Mouse (Mus musculus) heart, embryonic 15.5 days (tissue): ENCODE measurements around the gene Gm3646. TPM values are rescaled to one million over a fixed set of nuclear protein-coding genes. Genes with fewer than 3 reads are reported as not detected.

Source experiments
- ATAC-seq: fragments of 200-750 bp; cut with Nextera tagmentation; replicated peaks from 2 replicates; pipeline ENCODE4 v1.8.0; 2017; ENCODE audit warnings: low read depth, moderate TSS enrichment; ENCODE audit not compliant: insufficient number of reproducible peaks, insufficient read depth, low FRiP score
- H3K27ac ChIP-seq: fragments of 300-500 bp; sonication (generic); 2 replicates; pipeline ENCODE4 v1.5.1; 2015; ENCODE audit warnings: mild to moderate bottlenecking, inconsistent platforms
- H3K27me3 ChIP-seq: fragments of 300-500 bp; sonication (generic); 2 replicates; pipeline ENCODE4 v1.6.1; 2015; ENCODE audit warnings: inconsistent platforms
- H3K36me3 ChIP-seq: fragments of 300-500 bp; sonication (generic); 2 replicates; pipeline ENCODE4 v1.6.1; 2015; ENCODE audit warnings: mild to moderate bottlenecking, inconsistent platforms
- H3K4me1 ChIP-seq: fragments of 300-500 bp; sonication (generic); replicated peaks from 2 replicates; pipeline ENCODE4 v1.6.1; 2015; ENCODE audit warnings: inconsistent platforms
- H3K4me2 ChIP-seq: fragments of 300-500 bp; sonication (generic); 2 replicates; pipeline ENCODE4 v1.6.1; 2015; ENCODE audit warnings: inconsistent platforms, mild to moderate bottlenecking, moderate library complexity
- H3K4me3 ChIP-seq: fragments of 300-500 bp; sonication (generic); 2 replicates; pipeline ENCODE4 v1.5.1; 2015; ENCODE audit warnings: mild to moderate bottlenecking, inconsistent platforms
- H3K9ac ChIP-seq: fragments of 300-500 bp; sonication (generic); 2 replicates; pipeline ENCODE4 v1.6.1; 2015; ENCODE audit warnings: mild to moderate bottlenecking, inconsistent platforms
- H3K9me3 ChIP-seq: fragments of 300-500 bp; sonication (generic); replicated peaks from 2 replicates; pipeline ENCODE4 v1.6.1; 2016; ENCODE audit warnings: inconsistent platforms
- WGBS: fragments of 180-500 bp; shearing (Covaris S2); methylation state at CpG from one replicate; pipeline ENCODE4 v1.1.7; 2015; ENCODE audit warnings: mixed read lengths; 5-methylcytosine and 5-hydroxymethylcytosine counted together
- polyA plus RNA-seq: library from polyadenylated mRNA; unstranded; fragments of >200 nt; fragmentation: Nextera tagmentation; extraction: Ambion mirVana; gene quantifications from 2 replicates; pipeline ENCODE4 v1.2.1, GENCODE M21; 2015

The Gm3646 gene
- polyA plus RNA-seq, 1 experiment from 2014 or later = 3.5 TPM

GRCm38 (mm10) chr1:39830786-39831593 is 25.9 kb upstream of the Gm3646 start:
- Histone ChIP-seq H3K27me3 (no peaks in the 10 kb centered on the region), H3K36me3 (no peaks in the 10 kb centered on the region), H3K4me1 (no peaks in the 10 kb centered on the region), H3K9ac (no peak overlapping the region), H3K27ac (no peak overlapping the region), H3K4me3 (no peak overlapping the region), H3K4me2 (no peak overlapping the region), H3K9me3 (no peaks in the 10 kb centered on the region)
- ATAC-seq = no peak
- 84% methylated on average over 11 of the region's 11 CpGs for WGBS

GRCm38 (mm10) chr1:39824902-39825301 is 19.8 kb upstream of the Gm3646 start:
- ATAC-seq = no peak
- Histone ChIP-seq H3K9me3 (no peaks in the 10 kb centered on the region), H3K4me3 (no peak overlapping the region), H3K27ac (no peak overlapping the region), H3K4me1 (no peaks in the 10 kb centered on the region), H3K36me3 (no peaks in the 10 kb centered on the region), H3K4me2 (no peak overlapping the region), H3K9ac (no peak overlapping the region), H3K27me3 (no peaks in the 10 kb centered on the region)
- 44% methylated on average over 4 of the region's 4 CpGs for WGBS

GRCm38 (mm10) chr1:39824240-39824639 is 19.1 kb upstream of the Gm3646 start:
- Histone ChIP-seq H3K27me3 (no peaks in the 10 kb centered on the region), H3K4me3 (no peak overlapping the region), H3K36me3 (no peaks in the 10 kb centered on the region), H3K27ac (no peak overlapping the region), H3K4me2 (no peak overlapping the region), H3K4me1 (no peaks in the 10 kb centered on the region), H3K9me3 (no peaks in the 10 kb centered on the region), H3K9ac (no peak overlapping the region)
- WGBS = 51% methylated on average over 4 of the region's 4 CpGs
- no peak for ATAC-seq

GRCm38 (mm10) chr1:39819596-39819995 is 14.5 kb upstream of the Gm3646 start:
- WGBS = 75% methylated on average over 10 of the region's 10 CpGs
- no peaks in the 10 kb centered on the region for H3K36me3 ChIP-seq
- H3K4me1 ChIP-seq = no peaks in the 10 kb centered on the region
- H3K27me3 ChIP-seq = no peaks in the 10 kb centered on the region
- H3K4me2 ChIP-seq = no peak overlapping the region
- no peak for ATAC-seq
- H3K4me3 ChIP-seq = no peak overlapping the region
- H3K9ac ChIP-seq = no peak overlapping the region
- H3K9me3 ChIP-seq = no peaks in the 10 kb centered on the region
- no peak overlapping the region for H3K27ac ChIP-seq

GRCm38 (mm10) chr1:39815766-39816165 is 10.6 kb upstream of the Gm3646 start:
- Histone ChIP-seq H3K9me3 (no peaks in the 10 kb centered on the region), H3K36me3 (no peaks in the 10 kb centered on the region), H3K4me3 (no peak overlapping the region), H3K4me2 (no peak overlapping the region), H3K27ac (no peak overlapping the region), H3K9ac (no peak overlapping the region), H3K4me1 (no peaks in the 10 kb centered on the region; the same call in 1 of the 2 replicates), H3K27me3 (no peaks in the 10 kb centered on the region)
- WGBS = 83% methylated on average over 5 of the region's 5 CpGs
- no peak for ATAC-seq

GRCm38 (mm10) chr1:39813067-39813466 is 7.9 kb upstream of the Gm3646 start:
- no peaks in the 10 kb centered on the region for H3K9me3 ChIP-seq
- no peak overlapping the region for H3K4me3 ChIP-seq
- no peak overlapping the region for H3K27ac ChIP-seq
- peaks cover 7% of the 10 kb centered on the region for H3K4me1 ChIP-seq
- no peak for ATAC-seq
- H3K27me3 ChIP-seq = no peaks in the 10 kb centered on the region
- no peaks in the 10 kb centered on the region for H3K36me3 ChIP-seq
- H3K9ac ChIP-seq = no peak overlapping the region
- 70% methylated on average over 4 of the region's 4 CpGs for WGBS
- no peak overlapping the region for H3K4me2 ChIP-seq

GRCm38 (mm10) chr1:39804789-39805188 is 343 bp downstream of the Gm3646 start:
- Histone ChIP-seq H3K27ac (peak overlapping the region; percentile 87), H3K9me3 (no peaks in the 10 kb centered on the region), H3K4me1 (peaks cover 21% of the 10 kb centered on the region), H3K36me3 (no peaks in the 10 kb centered on the region), H3K9ac (no peak overlapping the region), H3K4me3 (peak overlapping the region; percentile 5), H3K27me3 (no peaks in the 10 kb centered on the region), H3K4me2 (peak overlapping the region; percentile 16)
- peak; percentile 51; the same call in 1 of the 2 replicates for ATAC-seq
- WGBS = 71% methylated on average over 6 of the region's 6 CpGs

- WGBS = 75% methylated on average over 7 of the region's 7 CpGs
- no peak overlapping the region for H3K4me2 ChIP-seq
- ATAC-seq = no peak
- H3K36me3 ChIP-seq = no peaks in the 10 kb centered on the region
- no peak overlapping the region for H3K27ac ChIP-seq
- no peak overlapping the region for H3K4me3 ChIP-seq
- H3K9me3 ChIP-seq = no peaks in the 10 kb centered on the region
- H3K27me3 ChIP-seq = no peaks in the 10 kb centered on the region
- peaks cover 14% of the 10 kb centered on the region for H3K4me1 ChIP-seq
- H3K9ac ChIP-seq = no peak overlapping the region
Observed at GRCm38 (mm10) chr1:39802946-39803345, 2.2 kb downstream of the Gm3646 start.

GRCm38 (mm10) chr1:39797496-39797895 is 7.6 kb downstream of the Gm3646 start:
- 75% methylated on average over 6 of the region's 6 CpGs for WGBS
- H3K4me3 ChIP-seq = no peak overlapping the region

GRCm38 (mm10) chr1:39796765-39797164 is 8.4 kb downstream of the Gm3646 start:
- no peaks in the 10 kb centered on the region for H3K27me3 ChIP-seq
- no peak for ATAC-seq
- H3K4me1 ChIP-seq = no peaks in the 10 kb centered on the region
- H3K36me3 ChIP-seq = no peaks in the 10 kb centered on the region
- no peak overlapping the region for H3K27ac ChIP-seq
- H3K9me3 ChIP-seq = no peaks in the 10 kb centered on the region
- WGBS = 77% methylated on average over 3 of the region's 3 CpGs
- H3K4me2 ChIP-seq = no peak overlapping the region
- no peak overlapping the region for H3K9ac ChIP-seq
- no peak overlapping the region for H3K4me3 ChIP-seq

More at GRCm38 (mm10) chr1:39797496-39797895, 7.6 kb downstream of the Gm3646 start:
- H3K27ac ChIP-seq = no peak overlapping the region
- no peak for ATAC-seq
- no peak overlapping the region for H3K9ac ChIP-seq
- no peak overlapping the region for H3K4me2 ChIP-seq
- no peaks in the 10 kb centered on the region for H3K36me3 ChIP-seq
- H3K27me3 ChIP-seq = no peaks in the 10 kb centered on the region
- H3K9me3 ChIP-seq = no peaks in the 10 kb centered on the region
- no peaks in the 10 kb centered on the region for H3K4me1 ChIP-seq

- Histone ChIP-seq H3K27ac (no peak overlapping the region), H3K4me3 (no peak overlapping the region), H3K27me3 (no peaks in the 10 kb centered on the region), H3K36me3 (no peaks in the 10 kb centered on the region), H3K9me3 (no peaks in the 10 kb centered on the region), H3K4me1 (no peaks in the 10 kb centered on the region), H3K4me2 (no peak overlapping the region), H3K9ac (no peak overlapping the region)
- ATAC-seq = no peak
- WGBS = 86% methylated on average over 5 of the region's 5 CpGs
Observed at GRCm38 (mm10) chr1:39784632-39785031, 20.5 kb downstream of the Gm3646 start.

- 82% methylated on average over 6 of the region's 6 CpGs for WGBS
- Histone ChIP-seq H3K4me1 (no peaks in the 10 kb centered on the region; the same call in 1 of the 2 replicates), H3K4me2 (no peak overlapping the region), H3K36me3 (no peaks in the 10 kb centered on the region), H3K9me3 (no peaks in the 10 kb centered on the region), H3K9ac (no peak overlapping the region), H3K27ac (no peak overlapping the region), H3K27me3 (no peaks in the 10 kb centered on the region), H3K4me3 (no peak overlapping the region)
- no peak for ATAC-seq
Observed at GRCm38 (mm10) chr1:39781835-39782234, 23.3 kb downstream of the Gm3646 start.
